Mouse (Mus musculus) limb, embryonic 12.5 days (tissue): ENCODE results near the gene Faah. TPM values are rescaled to one million over a fixed set of nuclear protein-coding genes. Genes with fewer than 3 reads are reported as not detected.
A peak's percentile ranks its signal among the peaks of the same experiment; 100 is the strongest.

Source experiments
- ATAC-seq: fragments of 200-750 bp; cut with Nextera tagmentation; 2 replicates; pipeline ENCODE4 v1.8.0; 2017; ENCODE audit warnings: low read depth, moderate TSS enrichment; ENCODE audit not compliant: insufficient number of reproducible peaks, insufficient read depth, low FRiP score, low TSS enrichment
- H3K27ac ChIP-seq: fragments of 300-500 bp; sonication (generic); 2 replicates; pipeline ENCODE4 v1.5.1; 2016; ENCODE audit warnings: mild to moderate bottlenecking, moderate library complexity
- H3K27me3 ChIP-seq: fragments of 300-500 bp; sonication (generic); 2 replicates; pipeline ENCODE4 v1.6.1; 2016; ENCODE audit warnings: mild to moderate bottlenecking, moderate library complexity
- H3K36me3 ChIP-seq: fragments of 300-500 bp; sonication (generic); 2 replicates; pipeline ENCODE4 v1.6.1; 2016; ENCODE audit warnings: mild to moderate bottlenecking, moderate library complexity
- H3K4me1 ChIP-seq: fragments of 300-500 bp; sonication (generic); replicated peaks from 2 replicates; pipeline ENCODE4 v1.6.1; 2016
- H3K4me2 ChIP-seq: fragments of 300-500 bp; sonication (generic); 2 replicates; pipeline ENCODE4 v1.6.1; 2016; ENCODE audit warnings: mild to moderate bottlenecking, moderate library complexity
- H3K4me3 ChIP-seq: fragments of 300-500 bp; sonication (generic); replicated peaks from 2 replicates; pipeline ENCODE4 v1.5.1; 2016; ENCODE audit warnings: mild to moderate bottlenecking
- H3K9ac ChIP-seq: fragments of 300-500 bp; sonication (generic); replicated peaks from 2 replicates; pipeline ENCODE4 v1.6.1; 2016; ENCODE audit warnings: mild to moderate bottlenecking, moderate library complexity
- H3K9me3 ChIP-seq: fragments of 300-500 bp; sonication (generic); 2 replicates; pipeline ENCODE4 v1.6.1; 2016; ENCODE audit warnings: mild to moderate bottlenecking, moderate library complexity
- WGBS: fragments of 180-500 bp; shearing (Covaris S2); methylation state at CpG from one replicate; pipeline ENCODE4 v1.1.7; 2016; 5-methylcytosine and 5-hydroxymethylcytosine counted together
- polyA plus RNA-seq: library from polyadenylated mRNA; unstranded; fragments of >200 nt; fragmentation: Nextera tagmentation; extraction: Ambion mirVana; gene quantifications from 2 replicates; pipeline ENCODE4 v1.2.1, GENCODE M21; 2016

Faah gene
- polyA plus RNA-seq, 1 experiment from 2014 or later, result 0.81 TPM

GRCm38 (mm10) chr4:115996729-115997128 lies 21.0 kb downstream of the Faah start:
- Histone ChIP-seq H3K4me2 (no peak overlapping the region), H3K4me3 (no peak overlapping the region), H3K9ac (no peak overlapping the region), H3K4me1 (no peaks in the 10 kb centered on the region), H3K27ac (no peak overlapping the region), H3K27me3 (peaks cover 13% of the 10 kb centered on the region; the same call in 1 of the 2 replicates), H3K36me3 (no peaks in the 10 kb centered on the region), H3K9me3 (0 out of 2 replicates have a peak, but pooled peaks cover 3% of the 10 kb centered on the region)
- ATAC-seq, result no peak
- 75% methylated on average over 4 of the region's 4 CpGs for WGBS

DNA sequence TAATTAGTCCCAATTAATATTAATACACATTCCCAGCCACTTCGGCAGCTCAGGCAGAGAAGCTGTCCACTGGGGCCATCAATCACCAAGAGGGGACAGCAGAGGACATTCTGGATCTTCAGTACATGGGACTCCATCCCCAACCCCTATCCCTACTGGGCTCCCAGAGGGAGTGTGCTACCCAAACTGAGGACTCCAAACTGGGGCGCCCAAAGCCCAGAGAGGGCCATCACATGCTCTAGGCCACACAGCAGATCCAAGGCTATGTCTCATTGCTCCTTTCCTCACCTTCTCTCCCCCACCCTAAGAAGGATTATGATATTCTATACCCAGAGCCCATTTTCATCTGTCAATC lies 22.4 kb downstream of the Faah start:
- WGBS, result 79% methylated on average over 2 of the region's 2 CpGs
- Histone ChIP-seq H3K9me3 (0 out of 2 replicates have a peak, but pooled peaks cover 3% of the 10 kb centered on the region), H3K4me2 (no peak overlapping the region), H3K4me3 (no peak overlapping the region), H3K36me3 (no peaks in the 10 kb centered on the region), H3K9ac (no peak overlapping the region), H3K4me1 (no peaks in the 10 kb centered on the region), H3K27ac (no peak overlapping the region), H3K27me3 (peaks cover 17% of the 10 kb centered on the region; the same call in 1 of the 2 replicates)
- ATAC-seq, result no peak

DNA sequence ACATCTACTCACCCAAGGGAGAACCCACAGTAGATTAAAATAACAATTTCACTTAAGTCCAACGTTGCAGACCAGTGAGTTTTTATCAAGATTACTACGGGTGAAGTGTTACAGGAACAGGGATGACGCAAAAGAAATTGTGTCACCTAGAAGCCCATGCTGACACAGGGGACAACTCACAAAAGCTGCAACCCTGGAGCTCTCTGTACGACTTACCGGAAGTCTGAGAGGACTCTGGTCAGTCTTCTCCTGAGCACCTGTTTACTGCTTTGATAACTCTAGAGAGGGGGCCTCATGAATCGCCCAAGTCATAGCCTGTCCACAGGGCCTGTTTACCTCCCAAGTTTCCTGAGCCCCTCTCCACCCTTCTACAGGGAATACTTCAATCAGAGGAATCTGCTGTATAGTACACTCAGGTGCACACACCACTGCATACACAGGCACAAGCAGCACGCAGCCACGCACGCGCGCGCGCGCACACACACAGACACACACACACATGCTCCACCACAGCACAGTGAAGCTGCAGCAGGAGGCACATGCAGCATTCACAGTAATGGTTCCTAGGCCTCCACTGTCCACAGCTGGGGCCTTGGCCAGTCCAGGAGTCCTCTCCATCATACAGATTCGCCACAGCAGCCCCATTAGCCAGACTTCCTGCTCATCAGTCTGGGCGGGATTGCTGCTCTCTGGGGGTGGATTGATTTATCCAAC lies 22.9 kb downstream of the Faah start:
- H3K9ac ChIP-seq, result no peak overlapping the region
- peaks cover 17% of the 10 kb centered on the region; the same call in 1 of the 2 replicates for H3K27me3 ChIP-seq
- H3K4me2 ChIP-seq, result no peak overlapping the region
- H3K4me3 ChIP-seq, result no peak overlapping the region
- WGBS, result 88% methylated on average over 16 of the region's 16 CpGs
- H3K27ac ChIP-seq, result no peak overlapping the region
- 0 out of 2 replicates have a peak, but pooled peaks cover 3% of the 10 kb centered on the region for H3K9me3 ChIP-seq
- no peaks in the 10 kb centered on the region for H3K4me1 ChIP-seq
- no peak for ATAC-seq
- H3K36me3 ChIP-seq, result no peaks in the 10 kb centered on the region

GRCm38 (mm10) chr4:115989382-115989781 lies 28.3 kb downstream of the Faah start:
- Histone ChIP-seq H3K9me3 (0 out of 2 replicates have a peak, but pooled peaks cover 3% of the 10 kb centered on the region), H3K27me3 (peaks cover 33% of the 10 kb centered on the region), H3K4me3 (no peak overlapping the region), H3K9ac (no peak overlapping the region), H3K4me2 (no peak overlapping the region), H3K4me1 (peaks cover 2% of the 10 kb centered on the region; the same call in 1 of the 2 replicates), H3K27ac (no peak overlapping the region), H3K36me3 (no peaks in the 10 kb centered on the region)
- ATAC-seq, result no peak
- WGBS, result 78% methylated on average over 7 of the region's 7 CpGs

DNA sequence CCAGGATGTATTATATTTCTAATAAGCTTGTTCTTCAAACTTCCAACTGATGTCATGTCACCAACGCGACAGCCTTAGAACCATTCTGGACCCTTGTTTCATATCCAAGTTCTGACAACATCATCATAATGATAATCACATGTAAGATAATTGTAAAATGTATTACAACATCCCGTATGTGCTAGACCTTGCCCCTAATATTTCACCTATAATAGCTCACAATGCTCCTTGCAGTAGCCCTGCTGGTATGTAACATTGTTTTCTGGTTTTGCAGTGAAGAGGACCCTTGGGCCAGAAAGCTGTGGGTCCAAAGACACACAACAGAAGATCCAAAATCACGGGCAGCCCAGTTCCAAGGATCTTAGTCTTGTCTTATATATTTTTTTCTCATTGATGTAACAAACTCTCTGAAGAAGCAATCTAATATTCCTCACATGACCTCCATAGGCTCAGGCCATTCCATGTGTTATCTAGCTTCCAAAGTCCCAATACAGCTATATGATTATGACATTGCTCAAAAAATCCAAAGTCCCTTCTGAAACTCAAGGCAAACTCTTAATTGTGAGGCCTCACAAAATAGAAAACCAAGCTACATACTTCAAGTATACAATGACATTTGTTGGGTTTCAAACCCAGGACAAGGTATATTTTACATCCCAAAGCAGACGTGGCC lies 29.7 kb downstream of the Faah start:
- 81% methylated on average over 5 of the region's 5 CpGs for WGBS
- ATAC-seq, result no peak
- Histone ChIP-seq H3K4me1 (peaks cover 4% of the 10 kb centered on the region; the same call in 1 of the 2 replicates), H3K36me3 (no peaks in the 10 kb centered on the region), H3K27ac (no peak overlapping the region), H3K9me3 (0 out of 2 replicates have a peak, but pooled peaks cover 3% of the 10 kb centered on the region), H3K4me3 (no peak overlapping the region), H3K27me3 (peaks cover 44% of the 10 kb centered on the region), H3K4me2 (no peak overlapping the region), H3K9ac (no peak overlapping the region)

- Histone ChIP-seq H3K9ac (no peak overlapping the region), H3K4me1 (peaks cover 4% of the 10 kb centered on the region; the same call in 1 of the 2 replicates), H3K9me3 (0 out of 2 replicates have a peak, but pooled peaks cover 3% of the 10 kb centered on the region), H3K4me3 (no peak overlapping the region), H3K4me2 (no peak overlapping the region), H3K27me3 (peaks cover 48% of the 10 kb centered on the region), H3K36me3 (no peaks in the 10 kb centered on the region), H3K27ac (no peak overlapping the region)
- no peak for ATAC-seq
- 79% methylated on average over 1 of the region's 1 CpGs for WGBS
Observed at GRCm38 (mm10) chr4:115987436-115987835, 30.3 kb downstream of the Faah start.

DNA sequence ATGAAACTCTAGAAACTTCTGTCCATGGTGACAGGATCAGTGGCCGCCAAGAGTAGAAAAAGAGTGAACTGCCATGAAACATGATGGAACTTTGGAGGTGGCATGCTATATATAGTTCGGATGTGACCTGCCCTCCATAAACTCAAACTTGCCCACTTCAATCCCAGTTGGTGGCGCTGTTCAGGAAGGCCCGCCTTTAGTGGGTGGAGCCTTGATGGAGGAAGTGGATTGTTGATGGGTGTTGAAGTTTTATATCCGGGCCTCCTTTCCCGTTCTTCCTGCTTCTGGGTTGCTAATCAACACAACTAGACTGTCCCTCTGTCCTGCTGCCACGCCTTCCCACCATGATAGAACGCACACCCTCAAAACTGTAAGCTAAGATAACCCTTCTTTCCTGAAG lies 32.8 kb downstream of the Faah start:
- H3K4me3 ChIP-seq, result no peak overlapping the region
- no peaks in the 10 kb centered on the region for H3K36me3 ChIP-seq
- H3K9me3 ChIP-seq, result no peaks in the 10 kb centered on the region
- no peak overlapping the region for H3K9ac ChIP-seq
- no peak overlapping the region for H3K27ac ChIP-seq
- H3K4me2 ChIP-seq, result no peak overlapping the region
- H3K27me3 ChIP-seq, result peaks cover 64% of the 10 kb centered on the region
- 35% methylated on average over 8 of the region's 8 CpGs for WGBS
- no peak for ATAC-seq
- H3K4me1 ChIP-seq, result peaks cover 7% of the 10 kb centered on the region; the same call in 1 of the 2 replicates

GRCm38 (mm10) chr4:115984111-115984510 lies 33.6 kb downstream of the Faah start:
- ATAC-seq, result no peak
- WGBS, result 3% methylated on average over 13 of the region's 13 CpGs
- Histone ChIP-seq H3K36me3 (no peaks in the 10 kb centered on the region), H3K27me3 (peaks cover 73% of the 10 kb centered on the region), H3K4me3 (no peak overlapping the region), H3K4me1 (peaks cover 15% of the 10 kb centered on the region), H3K9ac (0 out of 2 replicates have a peak overlapping the region, but pooled peaks have one; percentile 4), H3K4me2 (no peak overlapping the region), H3K27ac (no peak overlapping the region), H3K9me3 (no peaks in the 10 kb centered on the region)

GRCm38 (mm10) chr4:115980676-115981075 lies 37.0 kb downstream of the Faah start:
- Histone ChIP-seq H3K36me3 (no peaks in the 10 kb centered on the region), H3K9ac (no peak overlapping the region), H3K4me2 (no peak overlapping the region), H3K27me3 (peaks cover 88% of the 10 kb centered on the region), H3K4me1 (peaks cover 32% of the 10 kb centered on the region), H3K9me3 (no peaks in the 10 kb centered on the region), H3K4me3 (no peak overlapping the region), H3K27ac (no peak overlapping the region)
- 0% methylated on average over 8 of the region's 8 CpGs for WGBS
- ATAC-seq, result 0 out of 2 replicates have a peak, but pooled peaks have one; percentile 22

- Histone ChIP-seq H3K27me3 (peaks cover 90% of the 10 kb centered on the region), H3K9ac (peak overlapping the region; percentile 44; the same call in 1 of the 2 replicates), H3K9me3 (no peaks in the 10 kb centered on the region), H3K36me3 (no peaks in the 10 kb centered on the region), H3K4me2 (peak overlapping the region; percentile 59), H3K4me3 (peak overlapping the region; percentile 39), H3K27ac (no peak overlapping the region), H3K4me1 (peaks cover 34% of the 10 kb centered on the region)
- no peak for ATAC-seq
- under 1% methylated on average over 38 of the region's 39 CpGs for WGBS
Observed at GRCm38 (mm10) chr4:115979437-115979836, 38.3 kb downstream of the Faah start.

DNA sequence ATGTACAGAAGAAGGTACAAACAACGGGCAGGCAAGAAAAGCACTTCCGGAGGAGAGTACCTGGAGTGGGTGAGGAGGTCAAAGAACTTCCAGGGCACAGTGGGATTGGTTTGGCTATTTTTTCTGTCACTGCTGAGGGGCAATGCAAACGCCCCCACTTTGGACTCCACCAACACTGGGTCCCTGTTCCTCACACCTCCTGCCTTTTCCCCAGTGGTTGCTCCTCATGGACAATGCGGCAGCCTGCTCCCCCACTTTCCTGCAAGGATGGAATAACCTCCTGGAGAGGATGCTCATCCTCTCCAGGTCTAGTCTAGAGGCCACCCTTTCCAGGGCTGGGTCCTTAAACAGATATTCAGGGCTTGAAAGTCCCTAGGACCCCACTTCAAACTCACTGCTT lies 38.8 kb downstream of the Faah start:
- Histone ChIP-seq H3K4me2 (peak overlapping the region; percentile 59), H3K27me3 (peaks cover 92% of the 10 kb centered on the region), H3K27ac (no peak overlapping the region), H3K9me3 (no peaks in the 10 kb centered on the region), H3K36me3 (no peaks in the 10 kb centered on the region), H3K4me1 (peaks cover 31% of the 10 kb centered on the region), H3K9ac (no peak overlapping the region), H3K4me3 (peak overlapping the region; percentile 39; the same call in 1 of the 2 replicates)
- ATAC-seq, result no peak
- whole genome bisulfite sequencing, result 8% methylated on average over 4 of the region's 4 CpGs
